Mouse (Mus musculus) forebrain, embryonic 13.5 days (tissue): ENCODE measurements at regions not wholly inside any gene's neighbourhood (a gene's known extent, or its start where the extent isn't known, plus 50 kb on each side); places are given as distances from the start of the nearest gene placed in this dataset.

Experiments
- ATAC-seq: fragments of 200-750 bp; cut with Nextera tagmentation; 2 replicates; pipeline ENCODE4 v1.8.0; 2017
- H3K27ac ChIP-seq: fragments of 300-500 bp; sonication (generic); 2 replicates; pipeline ENCODE4 v1.5.1; 2015; ENCODE audit warnings: inconsistent platforms, mild to moderate bottlenecking, moderate library complexity
- H3K27me3 ChIP-seq: fragments of 300-500 bp; sonication (generic); 2 replicates; pipeline ENCODE4 v1.6.1; 2015; ENCODE audit warnings: mild to moderate bottlenecking, inconsistent platforms
- H3K36me3 ChIP-seq: fragments of 300-500 bp; sonication (generic); 2 replicates; pipeline ENCODE4 v1.6.1; 2015; ENCODE audit warnings: mild to moderate bottlenecking, inconsistent platforms; ENCODE audit not compliant: poor library complexity, severe bottlenecking
- H3K4me1 ChIP-seq: fragments of 300-500 bp; sonication (generic); 2 replicates; pipeline ENCODE4 v1.6.1; 2015; ENCODE audit warnings: inconsistent platforms
- H3K4me2 ChIP-seq: fragments of 300-500 bp; sonication (generic); 2 replicates; pipeline ENCODE4 v1.6.1; 2015; ENCODE audit warnings: inconsistent platforms, mild to moderate bottlenecking, moderate library complexity
- H3K4me3 ChIP-seq: fragments of 300-500 bp; sonication (generic); 2 replicates; pipeline ENCODE4 v1.5.1; 2015; ENCODE audit warnings: mild to moderate bottlenecking, inconsistent platforms
- H3K9ac ChIP-seq: fragments of 300-500 bp; sonication (generic); 2 replicates; pipeline ENCODE4 v1.6.1; 2015; ENCODE audit warnings: mild to moderate bottlenecking, inconsistent platforms
- H3K9me3 ChIP-seq: fragments of 300-500 bp; sonication (generic); replicated peaks from 2 replicates; pipeline ENCODE4 v1.6.1; 2016; ENCODE audit warnings: inconsistent platforms
- WGBS: fragments of 180-500 bp; shearing (Covaris S2); methylation state at CpG from one replicate; pipeline ENCODE4 v1.1.7; 2015; 5-methylcytosine and 5-hydroxymethylcytosine counted together

- 75% methylated on average over 2 of the region's 2 CpGs for WGBS
- no peak overlapping the region for H3K9ac ChIP-seq
- no peaks in the 10 kb centered on the region for H3K36me3 ChIP-seq
- no peaks in the 10 kb centered on the region for H3K4me1 ChIP-seq
- no peak overlapping the region for H3K4me2 ChIP-seq
- peak; percentile 81; the same call in 1 of the 2 replicates for ATAC-seq
- H3K27ac ChIP-seq = no peak overlapping the region
- H3K27me3 ChIP-seq = no peaks in the 10 kb centered on the region
- no peak overlapping the region for H3K4me3 ChIP-seq
- no peaks in the 10 kb centered on the region for H3K9me3 ChIP-seq
Observed at GRCm38 (mm10) chr5:6179466-6179865, 430.3 kb upstream of the Steap1 start.

- Histone ChIP-seq H3K36me3 (no peaks in the 10 kb centered on the region), H3K4me1 (peaks cover 6% of the 10 kb centered on the region; the same call in 1 of the 2 replicates), H3K9ac (no peak overlapping the region), H3K4me2 (no peak overlapping the region), H3K27me3 (no peaks in the 10 kb centered on the region), H3K27ac (no peak overlapping the region), H3K4me3 (no peak overlapping the region), H3K9me3 (no peaks in the 10 kb centered on the region)
- 43% methylated on average over 2 of the region's 2 CpGs for WGBS
- peak; percentile 68 for ATAC-seq
Observed at GRCm38 (mm10) chr5:6167983-6168382, 418.9 kb upstream of the Steap1 start.

DNA sequence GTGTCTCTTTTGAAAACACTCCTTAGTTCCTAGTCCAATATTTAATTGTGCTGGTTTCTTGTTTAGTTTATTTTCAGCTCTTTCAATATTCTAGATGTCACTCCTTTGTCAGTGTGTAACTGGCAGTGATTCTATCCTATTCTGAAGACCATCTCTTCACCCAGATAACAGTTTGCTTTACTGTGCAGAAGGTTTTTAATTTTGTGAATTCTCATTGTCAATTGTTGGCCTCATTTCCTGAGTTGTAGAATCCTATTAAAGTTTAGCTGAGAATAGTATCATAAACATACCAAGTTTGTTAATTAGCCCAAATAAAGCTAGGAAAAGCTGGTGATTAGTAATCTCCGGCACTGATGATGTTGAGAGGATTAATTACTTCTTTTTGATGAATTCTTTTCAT is 418.4 kb upstream of the Steap1 start:
- ATAC-seq = peak; percentile 59; the same call in 1 of the 2 replicates
- no peak overlapping the region for H3K9ac ChIP-seq
- H3K27ac ChIP-seq = no peak overlapping the region
- WGBS = 33% methylated on average over 1 of the region's 1 CpGs
- no peaks in the 10 kb centered on the region for H3K27me3 ChIP-seq
- no peak overlapping the region for H3K4me3 ChIP-seq
- H3K4me2 ChIP-seq = no peak overlapping the region
- no peaks in the 10 kb centered on the region for H3K9me3 ChIP-seq
- peaks cover 6% of the 10 kb centered on the region; the same call in 1 of the 2 replicates for H3K4me1 ChIP-seq
- H3K36me3 ChIP-seq = no peaks in the 10 kb centered on the region
